Mouse (Mus musculus) CH12.LX (cell line): ENCODE results near the gene Cep89. TPM values are rescaled to one million over a fixed set of nuclear protein-coding genes. Genes with fewer than 3 reads are reported as not detected.

Experiments used
- DNase-seq: peaks from one replicate; pipeline ENCODE4 v3.0.0-alpha.2; 2013; ENCODE audit errors: extremely low read depth
- H3K27ac ChIP-seq: 2 replicates; pipeline ENCODE4 v1.5.1; 2012; ENCODE audit warnings: low read depth, mild to moderate bottlenecking, control low read depth, moderate library complexity; ENCODE audit not compliant: insufficient read depth
- H3K27me3 ChIP-seq: replicated peaks from 2 replicates; pipeline ENCODE3; 2012; ENCODE audit warnings: inconsistent platforms
- H3K36me3 ChIP-seq, 2 experiments: replicated peaks in 1 of 2; 2 replicates each; pipeline versions ENCODE3 to v1.6.1; 2012; ENCODE audit warnings: inconsistent platforms in 1 of 2, low read length in 1 of 2, mild to moderate bottlenecking in 1 of 2, mixed read lengths in 1 of 2, moderate library complexity in 1 of 2; ENCODE audit not compliant: control insufficient read depth in 1 of 2, insufficient read depth in 1 of 2
- H3K4me1 ChIP-seq, 2 experiments: 2 replicates each; pipeline ENCODE4 v1.6.1; 2012; ENCODE audit warnings: inconsistent platforms in 1 of 2, moderate library complexity in 1 of 2; ENCODE audit not compliant: insufficient read depth in 2 of 2, control insufficient read depth in 1 of 2
- H3K4me2 ChIP-seq: 2 replicates; pipeline ENCODE4 v1.6.1; 2012; ENCODE audit warnings: low read depth, mild to moderate bottlenecking, control low read depth; ENCODE audit not compliant: poor library complexity, insufficient read depth, severe bottlenecking
- H3K4me3 ChIP-seq, 3 experiments: fragments of 150-350 bp in 1 of 3; sonication (generic) in 1 of 3; replicated peaks in 1 of 3; 2 replicates each; pipeline versions ENCODE3 to v1.5.1; 2011 to 2012; ENCODE audit warnings: low read depth in 2 of 3, low read length in 2 of 3, mild to moderate bottlenecking in 2 of 3, moderate library complexity in 2 of 3, control low read depth in 1 of 3, improper control_type of control experiment in 1 of 3, inconsistent platforms in 1 of 3, mixed read lengths in 1 of 3; ENCODE audit not compliant: poor library complexity in 1 of 3
- H3K79me2 ChIP-seq: replicated peaks from 2 replicates; pipeline ENCODE4 v1.6.1; 2012; ENCODE audit warnings: mild to moderate bottlenecking, moderate library complexity; ENCODE audit not compliant: control insufficient read depth, poor library complexity, insufficient read depth, severe bottlenecking; ENCODE audit errors: extremely low read depth
- H3K9ac ChIP-seq: 2 replicates; pipeline ENCODE4 v1.6.1; 2012; ENCODE audit warnings: low read depth, mild to moderate bottlenecking, control low read depth, moderate library complexity; ENCODE audit not compliant: insufficient read depth
- H3K9me3 ChIP-seq: replicated peaks from 2 replicates; pipeline ENCODE3; 2012; ENCODE audit warnings: low read length, inconsistent platforms, mixed read lengths
- BHLHE40 ChIP-seq: IDR thresholded peaks from 2 replicates; pipeline ENCODE4 v1.6.1; 2011; ENCODE audit warnings: mild to moderate bottlenecking, low read depth, low read length, improper control_type of control experiment
- CHD1 ChIP-seq: IDR thresholded peaks from 2 replicates; pipeline ENCODE4 v1.6.1; 2012; ENCODE audit warnings: low read depth, low read length, improper control_type of control experiment, inconsistent platforms
- CHD2 ChIP-seq: IDR thresholded peaks from 2 replicates; pipeline ENCODE4 v1.6.1; 2011; ENCODE audit warnings: low read length, improper control_type of control experiment
- CTCF ChIP-seq, 2 experiments: IDR thresholded peaks in 1 of 2; conservative IDR thresholded peaks in 1 of 2; 2 replicates each; pipeline ENCODE4 v1.5.1; 2011 to 2012; ENCODE audit warnings: low read depth in 2 of 2, low read length in 2 of 2, improper control_type of control experiment in 1 of 2, inconsistent platforms in 1 of 2, mild to moderate bottlenecking in 1 of 2, moderate library complexity in 1 of 2
- E2F4 ChIP-seq: IDR thresholded peaks from 2 replicates; pipeline ENCODE4 v1.6.1; 2011; ENCODE audit warnings: low read depth, low read length, improper control_type of control experiment; ENCODE audit not compliant: insufficient replicate concordance
- ELF1 ChIP-seq: IDR thresholded peaks from 2 replicates; pipeline ENCODE4 v1.6.1; 2014; ENCODE audit warnings: low read depth, mild to moderate bottlenecking, inconsistent platforms, low read length, improper control_type of control experiment
- EP300 ChIP-seq: IDR thresholded peaks from 2 replicates; pipeline ENCODE4 v1.6.1; 2011; ENCODE audit warnings: low read length, improper control_type of control experiment
- ETS1 ChIP-seq: conservative IDR thresholded peaks from 2 replicates; pipeline ENCODE4 v1.6.1; 2012; ENCODE audit warnings: low read depth, mild to moderate bottlenecking, inconsistent platforms, low read length, improper control_type of control experiment, moderate library complexity
- HCFC1 ChIP-seq: IDR thresholded peaks from 2 replicates; pipeline ENCODE4 v1.6.1; 2012; ENCODE audit warnings: low read depth, mild to moderate bottlenecking, inconsistent platforms, low read length, improper control_type of control experiment
- JUN ChIP-seq: IDR thresholded peaks from 2 replicates; pipeline ENCODE4 v1.6.1; 2011; ENCODE audit warnings: low read depth, mild to moderate bottlenecking, low read length, improper control_type of control experiment, moderate library complexity; ENCODE audit not compliant: insufficient read depth
- KAT2A ChIP-seq: IDR thresholded peaks from 2 replicates; pipeline ENCODE4 v1.6.1; 2012; ENCODE audit warnings: low read length, improper control_type of control experiment, inconsistent platforms; ENCODE audit not compliant: insufficient replicate concordance
- MAFK ChIP-seq: IDR thresholded peaks from 2 replicates; pipeline ENCODE4 v1.6.1; 2011; ENCODE audit warnings: low read length, improper control_type of control experiment; ENCODE audit not compliant: insufficient replicate concordance
- MAX ChIP-seq: IDR thresholded peaks from 2 replicates; pipeline ENCODE4 v1.6.1; 2011; ENCODE audit warnings: low read length, improper control_type of control experiment
- MAZ ChIP-seq: IDR thresholded peaks from 2 replicates; pipeline ENCODE4 v1.6.1; 2012; ENCODE audit warnings: low read depth, mild to moderate bottlenecking, inconsistent platforms, low read length, improper control_type of control experiment, moderate library complexity
- MXI1 ChIP-seq: IDR thresholded peaks from 2 replicates; pipeline ENCODE4 v1.6.1; 2011; ENCODE audit warnings: mild to moderate bottlenecking, low read depth, low read length, improper control_type of control experiment
- MYC ChIP-seq: IDR thresholded peaks from 2 replicates; pipeline ENCODE4 v1.6.1; 2011; ENCODE audit warnings: low read depth, mild to moderate bottlenecking, improper control_type of control experiment, low read length
- NELFE ChIP-seq: IDR thresholded peaks from 2 replicates; pipeline ENCODE4 v1.6.1; 2011; ENCODE audit warnings: low read depth, low read length, improper control_type of control experiment
- PAX5 ChIP-seq: IDR thresholded peaks from 2 replicates; pipeline ENCODE4 v1.6.1; 2012; ENCODE audit warnings: low read length, inconsistent platforms, mixed read lengths
- POLR2A ChIP-seq: IDR thresholded peaks from 2 replicates; pipeline ENCODE4 v1.6.1; 2011; ENCODE audit warnings: low read depth, mild to moderate bottlenecking, improper control_type of control experiment, low read length
- RAD21 ChIP-seq: IDR thresholded peaks from 2 replicates; pipeline ENCODE4 v1.6.1; 2011; ENCODE audit warnings: low read depth, mild to moderate bottlenecking, low read length, improper control_type of control experiment, moderate library complexity
- SMC3 ChIP-seq: IDR thresholded peaks from 2 replicates; pipeline ENCODE4 v1.6.1; 2011; ENCODE audit warnings: low read depth, low read length, improper control_type of control experiment
- TBP ChIP-seq: conservative IDR thresholded peaks from 2 replicates; pipeline ENCODE4 v1.6.1; 2011; ENCODE audit warnings: low read depth, low read length, improper control_type of control experiment
- USF1 ChIP-seq: IDR thresholded peaks from 2 replicates; pipeline ENCODE4 v1.6.1; 2014; ENCODE audit warnings: low read depth, mild to moderate bottlenecking, inconsistent platforms, low read length, improper control_type of control experiment
- ZC3H11A ChIP-seq: IDR thresholded peaks from 2 replicates; pipeline ENCODE4 v1.6.1; 2012; ENCODE audit warnings: low read depth, mild to moderate bottlenecking, inconsistent platforms, low read length, improper control_type of control experiment
- ZMIZ1 ChIP-seq: IDR thresholded peaks from 2 replicates; pipeline ENCODE4 v1.6.1; 2012; ENCODE audit warnings: low read depth, mild to moderate bottlenecking, inconsistent platforms, low read length, improper control_type of control experiment
- ZNF384 ChIP-seq: IDR thresholded peaks from 2 replicates; pipeline ENCODE4 v1.6.1; 2012; ENCODE audit warnings: low read depth, low read length, improper control_type of control experiment, inconsistent platforms
- dilution Hi-C: fragments of 300-500 bp; cut with MboI; formaldehyde crosslinking; loops from 2 replicates; pipeline ENCODE4 v1.14.3; 2020; ENCODE audit warnings: low sequenced_read_pairs; ENCODE audit not compliant: extremely low pct_unique_long_range_greater_than_20kb, extremely low pct_ligation_motif_present
- in situ Hi-C: fragments of 300-500 bp; cut with MboI; formaldehyde crosslinking; loops from 3 replicates; pipeline ENCODE4 v1.14.3; 2019; ENCODE audit warnings: low sequenced_read_pairs, low pct_ligation_motif_present, low pct_unique_long_range_greater_than_20kb, mixed read lengths
- polyA plus RNA-seq: library from polyadenylated mRNA; unstranded; fragments of >175 nt; gene quantifications from 2 replicates; pipeline ENCODE4 v1.2.1, GENCODE M21; 2012; ENCODE audit warnings: low read depth; ENCODE audit not compliant: insufficient read length
- total RNA-seq, 2 experiments: library from RNA; depleted of rRNA; stranded (reverse); fragments of 300-350 nt in 1 of 2; fragments of >200 nt in 1 of 2; gene quantifications; 2 replicates each; pipeline ENCODE4 v1.2.3; 2012 to 2014

Gene Cep89
- total and polyA plus RNA-seq, 3 experiments, result 5.2 to 25.4 (median 12.6) TPM

GRCm38 (mm10) chr7:35353306-35353705 lies 43.5 kb upstream of the Cep89 start:
- Histone ChIP-seq H3K4me2 (no peak overlapping the region), H3K27ac (no peak overlapping the region), H3K79me2 (no peaks in the 10 kb centered on the region), H3K9me3 (no peaks in the 10 kb centered on the region), H3K4me1 (no peaks in the 10 kb centered on the region), H3K36me3 (no peaks in the 10 kb centered on the region), H3K9ac (no peak overlapping the region), H3K27me3 (peaks cover 19% of the 10 kb centered on the region), H3K4me3 (no peak overlapping the region)
- dilution Hi-C loops, result no loop called here
- in situ Hi-C loops, result no loop called here
- DNase-seq, result no peak
- TF ChIP-seq TBP, result no peak
- TF ChIP-seq POLR2A, result no peak
- TF ChIP-seq E2F4, result no peak
- no peak for TF ChIP-seq CHD2
- no peak for TF ChIP-seq EP300
- no peak for TF ChIP-seq PAX5
- TF ChIP-seq ETS1, result no peak
- TF ChIP-seq RAD21, result no peak
- no peak for TF ChIP-seq ELF1
- no peak for TF ChIP-seq BHLHE40
- no peak for TF ChIP-seq NELFE
- TF ChIP-seq HCFC1, result no peak

- dilution Hi-C loops, result no loop called here
- TF ChIP-seq ZC3H11A, result no peak
- no peak for TF ChIP-seq MYC
- TF ChIP-seq CHD2, result no peak
- TF ChIP-seq, all 38 proteins: peak for 0
These were observed 41.4 kb upstream of the Cep89 start for GRCm38 (mm10) chr7:35355303-35355872.

GRCm38 (mm10) chr7:35357621-35358020 lies 39.2 kb upstream of the Cep89 start:
- Histone ChIP-seq H3K4me2 (no peak overlapping the region), H3K27ac (no peak overlapping the region), H3K9ac (no peak overlapping the region), H3K27me3 (peaks cover 15% of the 10 kb centered on the region), H3K36me3 (no peaks in the 10 kb centered on the region), H3K79me2 (no peaks in the 10 kb centered on the region), H3K4me3 (no peak overlapping the region), H3K9me3 (no peaks in the 10 kb centered on the region), H3K4me1 (no peaks in the 10 kb centered on the region)
- in situ Hi-C loops (no loop called here), dilution Hi-C loops (no loop called here)
- DNase-seq, result no peak
- TF ChIP-seq PAX5 (no peak), TBP (no peak), ELF1 (no peak), ZNF384 (no peak), MAX (no peak), MAZ (no peak), KAT2A (no peak), ZMIZ1 (no peak), USF1 (no peak), SMC3 (no peak), RAD21 (no peak), BHLHE40 (no peak), MAFK (no peak), ETS1 (no peak), MXI1 (no peak), CHD1 (no peak), CTCF (conservative IDR thresholded peaks at IDR 0.05 in 1 of 2, IDR thresholded peaks at IDR 0.05 in 1 of 2; ENCODE audit: low read depth in 2 of 2, low read length in 2 of 2) (no peak), JUN (no peak)
- TF ChIP-seq, all 38 proteins: peak for 0

More at GRCm38 (mm10) chr7:35355303-35355872, 41.4 kb upstream of the Cep89 start:
- in situ Hi-C loops, result no loop called here
- DNase-seq, result no peak
- no peak overlapping the region for H3K4me3 ChIP-seq
- no peaks in the 10 kb centered on the region for H3K36me3 ChIP-seq
- no peaks in the 10 kb centered on the region for H3K9me3 ChIP-seq
- H3K9ac ChIP-seq, result no peak overlapping the region
- H3K79me2 ChIP-seq, result no peaks in the 10 kb centered on the region
- H3K27me3 ChIP-seq, result peaks cover 17% of the 10 kb centered on the region
- H3K27ac ChIP-seq, result no peak overlapping the region
- no peak overlapping the region for H3K4me2 ChIP-seq
- no peaks in the 10 kb centered on the region for H3K4me1 ChIP-seq
